Mouse (Mus musculus) adrenal gland, postnatal 0 days (tissue): ENCODE data around the gene Trim12a. TPM values are rescaled to one million over a fixed set of nuclear protein-coding genes. Genes with fewer than 3 reads are reported as not detected.

Experiments
- polyA plus RNA-seq: library from polyadenylated mRNA; unstranded; fragments of >200 nt; fragmentation: Nextera tagmentation; extraction: Ambion mirVana; gene quantifications from 2 replicates; pipeline ENCODE4 v1.2.1, GENCODE M21; 2015

Trim12a gene
- 22.6 and 24.5 TPM in 2 replicates for polyA plus RNA-seq

DNA sequence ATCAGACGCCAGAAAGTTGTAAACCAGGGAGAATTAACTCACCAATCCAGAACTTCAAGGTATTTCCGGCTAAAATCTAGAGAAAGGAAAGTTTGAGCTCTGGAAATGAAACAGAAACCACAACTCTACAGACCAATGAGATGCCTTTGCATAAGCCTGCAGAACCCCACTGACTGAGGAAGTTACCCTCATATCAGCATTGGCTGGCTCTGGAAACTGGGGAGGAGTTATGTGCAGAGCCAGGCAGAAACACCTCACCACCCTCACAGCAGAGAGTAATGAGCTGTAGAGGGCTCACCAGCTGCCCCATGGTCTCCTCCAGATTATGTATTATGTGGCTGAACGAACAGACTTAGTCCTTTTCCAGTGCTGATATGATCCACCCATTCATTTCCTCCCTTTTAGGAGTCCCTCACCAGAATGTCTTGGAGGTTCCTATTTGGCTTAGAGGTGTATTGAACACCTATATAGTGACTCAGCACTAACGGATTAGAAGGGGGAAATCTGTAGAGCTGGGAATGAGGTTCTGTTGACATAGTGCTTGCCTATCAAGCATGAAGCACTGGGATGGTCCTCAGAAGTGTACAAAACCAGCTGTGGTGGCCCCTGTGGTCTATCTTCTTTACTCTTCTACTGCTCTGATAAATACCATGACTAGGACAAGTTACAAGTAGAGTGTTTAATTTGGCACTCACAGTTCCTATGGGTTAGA, at the start of gene Trim12a:
TSS of gene Trim12a (minus strand) at position 98 of the 712 bp plus-strand sequence.

DNA sequence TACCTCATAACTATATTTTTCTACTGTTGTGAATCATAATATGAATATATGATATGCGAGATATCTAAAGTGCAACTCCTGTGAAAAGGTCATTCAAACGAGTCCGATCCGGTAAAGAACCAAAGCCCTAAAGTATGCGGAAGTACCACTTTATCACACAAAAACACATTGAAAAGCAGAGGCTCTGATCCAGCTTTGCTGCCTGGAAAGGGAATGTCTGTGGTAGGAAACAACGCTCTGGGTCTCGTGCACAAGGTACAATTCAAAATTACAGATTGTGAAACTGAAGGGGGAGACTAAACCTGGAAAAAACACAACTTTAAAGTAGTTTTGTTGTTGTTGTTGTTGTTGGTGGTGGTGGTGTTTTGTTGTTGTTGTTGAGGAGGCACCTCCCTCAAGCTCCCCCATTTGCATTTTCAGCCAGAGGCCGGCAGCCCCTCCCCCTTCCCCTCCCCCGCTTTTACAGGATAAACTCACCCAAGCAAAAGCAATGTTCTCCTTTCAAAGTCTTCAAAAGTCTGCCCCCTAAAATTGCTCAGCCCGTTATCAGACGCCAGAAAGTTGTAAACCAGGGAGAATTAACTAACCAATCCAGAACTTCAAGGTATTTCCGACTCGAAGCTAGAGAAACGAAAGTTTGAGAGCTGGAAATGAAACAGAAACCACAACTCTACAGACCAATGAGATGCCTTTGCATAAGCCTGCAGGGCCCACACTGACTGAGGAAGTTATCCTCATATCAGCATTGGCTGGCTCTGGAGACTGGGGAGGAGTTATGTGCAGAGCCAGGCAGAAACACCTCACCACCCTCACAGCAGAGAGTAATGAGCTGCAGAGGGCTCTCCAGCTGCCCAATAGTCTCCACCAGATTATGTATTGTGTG, 37.7 kb upstream of the Trim12a start, which contains the start of gene Trim12c:
TSS of gene Trim12c (minus strand) at position 646 of the 883 bp plus-strand sequence.

DNA sequence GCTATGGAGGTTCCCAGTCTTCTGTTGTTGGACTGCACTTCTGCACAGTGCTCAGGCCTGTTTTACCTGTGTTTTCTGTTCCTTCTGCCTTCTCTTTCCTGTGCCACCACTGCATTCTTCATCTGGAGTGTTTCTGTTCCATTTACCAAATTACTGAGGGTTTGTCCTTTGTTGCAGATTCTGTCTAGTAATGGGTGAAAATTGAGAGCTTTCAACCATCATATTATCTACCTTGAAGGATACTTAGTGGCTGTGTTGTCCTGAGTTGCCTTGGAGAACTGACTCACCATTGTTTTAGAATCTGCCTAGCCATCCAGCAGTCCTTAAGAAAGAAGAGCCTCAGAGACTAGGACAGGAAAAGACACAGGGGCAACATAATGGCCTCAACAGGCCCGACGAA, 13.9 kb upstream of the Trim12a start, which contains the start of gene Trim34b:
TSS of gene Trim34b (plus strand) at position 301 of the 400 bp plus-strand sequence.

DNA sequence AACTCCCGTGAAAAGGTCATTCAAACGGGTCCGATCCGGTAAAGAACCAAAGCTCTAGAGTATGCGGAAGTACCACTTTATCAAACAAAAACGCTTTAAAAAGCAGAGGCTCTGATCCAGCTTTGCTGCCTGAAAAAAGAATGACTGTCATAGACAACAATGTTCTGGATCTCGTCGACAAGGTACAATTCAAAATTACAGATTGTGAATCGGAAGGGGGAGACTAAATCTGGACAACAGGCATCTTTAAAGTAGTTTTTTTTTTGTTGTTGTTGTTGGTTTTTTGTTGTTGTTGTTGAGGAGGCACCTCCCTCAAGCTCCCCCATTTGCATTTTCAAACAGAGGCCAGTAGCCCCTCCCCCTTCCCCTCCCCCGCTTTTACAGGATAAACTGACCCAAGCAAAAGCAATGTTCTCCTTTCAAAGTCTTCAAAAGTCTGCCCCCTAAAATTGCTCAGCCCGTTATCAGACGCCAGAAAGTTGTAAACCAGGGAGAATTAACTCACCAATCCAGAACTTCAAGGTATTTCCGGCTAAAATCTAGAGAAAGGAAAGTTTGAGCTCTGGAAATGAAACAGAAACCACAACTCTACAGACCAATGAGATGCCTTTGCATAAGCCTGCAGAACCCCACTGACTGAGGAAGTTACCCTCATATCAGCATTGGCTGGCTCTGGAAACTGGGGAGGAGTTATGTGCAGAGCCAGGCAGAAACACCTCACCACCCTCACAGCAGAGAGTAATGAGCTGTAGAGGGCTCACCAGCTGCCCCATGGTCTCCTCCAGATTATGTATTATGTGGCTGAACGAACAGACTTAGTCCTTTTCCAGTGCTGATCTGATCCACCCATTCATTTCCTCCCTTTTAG, 27.5 kb downstream of the Trim12a start, which contains the start of gene Trim5:
TSS of gene Trim5 (minus strand) at position 519 of the 868 bp plus-strand sequence.

Other genes with a start within 250 kb of the Trim12a start
- gene Olfr644, start 243.6 kb downstream of the Trim12a start, polyA plus RNA-seq = not detected in 2 replicates
- not detected in 2 replicates for gene Olfr645, start 230.0 kb downstream of the Trim12a start, polyA plus RNA-seq
- gene Olfr646, start 210.6 kb downstream of the Trim12a start, polyA plus RNA-seq = not detected in 2 replicates
- gene Ubqln5, start 185.6 kb downstream of the Trim12a start, polyA plus RNA-seq = not detected in 2 replicates
- gene Olfr643, start 178.1 kb downstream of the Trim12a start, polyA plus RNA-seq = not detected in 2 replicates
- not detected in 2 replicates for gene Ubqln3, start 172.2 kb downstream of the Trim12a start, polyA plus RNA-seq
- not detected in 2 replicates for gene Ubqlnl, start 164.9 kb downstream of the Trim12a start, polyA plus RNA-seq
- not detected in 2 replicates for gene Olfm5, start 150.6 kb downstream of the Trim12a start, polyA plus RNA-seq
- 0.09 and 0.10 TPM in 2 replicates for gene Olfr648, start 132.1 kb downstream of the Trim12a start, polyA plus RNA-seq
- gene Olfr649, start 119.5 kb downstream of the Trim12a start, polyA plus RNA-seq = not detected in 2 replicates
- gene Trim6, start 96.7 kb downstream of the Trim12a start, polyA plus RNA-seq = 0.95 and 1.4 TPM in 2 replicates
- 5.5 and 7.2 TPM in 2 replicates for gene Trim34a, start 71.0 kb downstream of the Trim12a start, polyA plus RNA-seq
- 1.5 and 2.9 TPM in 2 replicates for gene Trim5, start 27.4 kb downstream of the Trim12a start, polyA plus RNA-seq
- 0.11 and 0.25 TPM in 2 replicates for gene Trim34b, start 14.0 kb upstream of the Trim12a start, polyA plus RNA-seq
- 4.2 and 5.0 TPM in 2 replicates for gene Trim12c, start 37.9 kb upstream of the Trim12a start, polyA plus RNA-seq
- gene Trim30b, start 54.4 kb upstream of the Trim12a start, polyA plus RNA-seq = 0.69 and 0.73 TPM in 2 replicates
- 0.12 and 0.60 TPM in 2 replicates for gene Trim30c, start 85.4 kb upstream of the Trim12a start, polyA plus RNA-seq
- 4.2 and 7.9 TPM in 2 replicates for gene Trim30a, start 149.7 kb upstream of the Trim12a start, polyA plus RNA-seq
- 4.2 and 7.8 TPM in 2 replicates for gene Trim30d, start 192.4 kb upstream of the Trim12a start, polyA plus RNA-seq
- not detected in 2 replicates for gene Olfr651, start 234.7 kb upstream of the Trim12a start, polyA plus RNA-seq
- gene Olfr652, start 245.4 kb upstream of the Trim12a start, polyA plus RNA-seq = not detected in 2 replicates